Mouse (Mus musculus) lung, postnatal 0 days (tissue): ENCODE data around the gene Slc37a1.

Experiments used
- CTCF ChIP-seq: IDR thresholded peaks from 2 replicates; pipeline ENCODE4 v1.5.1; 2016; ENCODE audit warnings: antibody characterized with exemption, mild to moderate bottlenecking
- EP300 ChIP-seq: IDR thresholded peaks from 2 replicates; pipeline ENCODE4 v1.6.1; 2016; ENCODE audit warnings: antibody characterized with exemption, mild to moderate bottlenecking, control low read depth

- TF ChIP-seq CTCF (no peak), EP300 (no peak)
Measured at GRCm38 (mm10) chr17:31285867-31286266, 725 bp upstream of the Slc37a1 start.
